Mouse (Mus musculus) testis, postnatal 14 days (tissue): Measurements from ENCODE around the gene Cyp2a5.
"Not testable (repeated sequence)": the region's sequence is repeated elsewhere in the genome, so short reads cannot be mapped to it uniquely, and the experiment has no call there.

Experiments
- DNase-seq: peaks from one replicate; pipeline ENCODE4 v3.0.0; 2021; ENCODE audit warnings: low spot score

Gene Cyp2a5

DNA sequence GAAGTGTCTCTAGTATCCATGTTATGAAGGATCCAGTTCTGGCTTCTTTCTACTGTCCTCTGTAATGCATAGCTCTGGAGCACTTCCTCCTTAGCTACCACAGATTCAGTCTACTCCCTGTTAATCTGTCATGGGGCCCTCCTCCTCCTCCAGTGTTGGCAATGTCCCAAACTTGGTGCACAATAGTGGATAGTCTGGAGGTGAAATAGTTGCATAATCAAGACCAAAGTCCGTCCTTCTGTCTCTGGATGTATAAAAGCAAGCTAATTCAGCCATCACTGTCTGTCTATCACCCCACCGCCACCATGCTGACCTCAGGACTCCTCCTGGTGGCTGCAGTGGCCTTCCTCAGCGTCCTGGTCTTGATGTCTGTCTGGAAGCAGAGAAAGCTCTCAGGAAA, at the start of gene Cyp2a5:
Gene Cyp2a5, plus strand, starts transcription at position 247 of the 400 bp plus-strand sequence.
- not testable (repeated sequence) for DNase-seq

DNA sequence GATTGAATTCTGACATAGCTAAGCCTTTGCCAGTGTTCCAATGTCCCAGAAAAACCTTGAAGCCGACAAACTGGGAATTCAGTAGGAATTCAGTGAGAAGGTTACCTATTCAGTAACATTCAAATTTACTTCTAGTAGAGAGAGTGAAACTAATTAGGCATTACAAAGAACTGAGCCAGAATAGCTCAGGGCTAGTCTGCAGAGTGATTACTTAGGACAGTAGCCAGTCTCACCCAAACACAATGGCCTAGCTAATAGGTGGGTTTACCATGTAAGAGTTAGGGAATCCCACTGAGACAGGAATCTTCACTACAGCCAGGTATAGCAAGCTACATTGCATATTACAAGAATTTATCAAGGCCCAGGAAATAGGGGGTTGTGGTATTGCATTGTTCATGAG, 49.1 kb upstream of the Cyp2a5 start:
- not testable (repeated sequence) for DNase-seq

GRCm38 (mm10) chr7:26789984-26790383, 45.1 kb upstream of the Cyp2a5 start:
- no peak for DNase-seq

DNA sequence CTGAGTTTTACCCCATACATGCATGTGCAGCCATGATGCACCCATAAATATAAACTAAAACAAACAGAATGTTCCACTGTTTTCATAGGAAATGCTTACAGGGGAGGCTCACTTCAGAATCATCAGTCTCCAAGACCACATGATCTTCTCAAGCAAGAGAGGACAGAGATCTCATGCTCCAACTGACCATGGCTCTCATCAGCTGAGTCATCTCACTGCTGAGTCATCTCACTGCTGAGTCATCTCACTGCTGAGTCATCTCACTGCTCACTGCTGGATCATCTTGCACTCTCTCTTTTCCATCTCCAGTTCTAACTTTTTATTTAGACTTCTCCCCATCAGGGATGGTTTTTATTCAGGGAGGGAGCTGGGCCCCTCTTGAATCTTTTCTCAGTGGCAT, 35.0 kb upstream of the Cyp2a5 start:
- no peak for DNase-seq

GRCm38 (mm10) chr7:26800996-26801395, 34.1 kb upstream of the Cyp2a5 start:
- no peak for DNase-seq

DNA sequence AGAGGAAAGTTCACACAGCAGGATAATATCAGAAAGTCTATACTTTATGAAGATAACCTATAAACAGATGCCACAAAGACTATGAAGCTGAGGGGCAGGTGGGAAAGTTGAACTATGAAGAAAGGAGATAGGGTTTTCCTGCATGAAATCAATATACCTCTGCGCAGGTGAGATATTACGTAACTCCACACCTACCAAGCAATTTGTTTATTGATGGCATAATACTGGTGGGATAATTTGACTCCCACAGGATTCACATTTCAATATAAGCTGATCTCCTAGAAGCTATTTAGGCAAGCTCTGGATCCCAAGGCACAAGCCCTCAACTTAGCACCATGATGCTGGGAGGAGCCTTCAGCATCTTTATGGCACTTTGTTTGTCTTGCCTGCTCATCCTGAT, 26.5 kb upstream of the Cyp2a5 start, which contains the start of gene Cyp2g1:
Gene Cyp2g1, plus strand, starts transcription at position 301 of the 400 bp plus-strand sequence.
- DNase-seq = no peak

- not testable (repeated sequence) for DNase-seq
Measured at GRCm38 (mm10) chr7:26831556-26832292, 3.4 kb upstream of the Cyp2a5 start.

DNA sequence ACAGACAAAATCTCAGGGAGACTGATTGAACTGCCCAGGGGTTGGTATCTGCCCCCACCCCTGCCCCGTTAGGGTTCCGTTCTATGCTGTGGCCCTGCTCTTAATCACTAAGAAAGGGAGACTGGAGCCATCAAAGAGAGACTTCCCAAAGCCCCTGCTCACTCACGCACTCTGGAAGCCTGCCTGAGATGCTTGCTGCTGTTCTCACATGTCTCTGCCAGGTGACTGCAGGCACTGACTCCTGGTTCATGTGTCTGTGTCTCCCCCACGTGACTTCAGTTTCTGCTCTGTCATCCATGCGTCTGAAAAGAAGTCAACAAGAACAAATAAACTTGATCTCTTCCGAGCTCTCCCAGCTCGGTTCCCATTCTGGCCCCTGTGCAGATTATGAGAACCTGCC, 2.4 kb upstream of the Cyp2a5 start:
- DNase-seq = not testable (repeated sequence)

- DNase-seq = not testable (repeated sequence)
Measured at GRCm38 (mm10) chr7:26843400-26843799, 8.3 kb downstream of the Cyp2a5 start.

DNA sequence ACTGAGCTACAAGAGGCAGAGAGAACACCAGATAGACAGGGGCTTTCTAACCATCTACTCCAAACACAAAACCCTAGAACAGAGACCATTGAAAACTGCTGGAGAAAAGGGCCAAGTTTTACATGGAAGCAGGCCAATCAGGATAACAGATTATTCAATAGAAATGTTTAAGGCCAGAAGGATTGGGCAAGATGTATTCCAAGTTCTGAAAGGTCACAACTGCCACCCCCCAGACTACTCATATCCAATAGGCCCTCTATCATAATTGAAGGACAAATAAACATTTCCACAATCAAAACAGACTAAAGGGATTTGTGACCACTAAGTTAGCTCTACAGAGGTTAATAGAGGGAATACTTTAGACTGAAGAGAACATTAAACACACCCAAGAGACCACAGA, 15.0 kb downstream of the Cyp2a5 start:
- DNase-seq = not testable (repeated sequence)

DNA sequence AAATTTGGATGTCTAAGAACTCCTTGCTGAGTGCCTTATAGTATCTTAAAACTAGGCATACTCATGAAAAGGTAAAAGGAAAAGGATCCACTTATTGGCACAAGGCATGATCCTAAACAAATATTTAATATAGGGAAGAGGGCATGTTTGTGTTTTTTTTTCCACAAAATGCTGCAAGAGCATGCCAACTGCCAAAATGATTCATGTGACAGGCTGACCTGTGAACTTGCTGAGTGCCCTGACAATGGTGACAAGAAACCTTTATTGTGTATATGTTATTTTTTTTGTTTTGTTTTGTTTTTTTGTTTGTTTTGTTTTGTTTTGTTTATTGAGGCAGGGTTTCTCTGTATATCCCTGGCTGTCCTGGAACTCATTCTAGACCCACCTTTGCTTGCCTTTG, 43.5 kb downstream of the Cyp2a5 start:
- not testable (repeated sequence) for DNase-seq

DNA sequence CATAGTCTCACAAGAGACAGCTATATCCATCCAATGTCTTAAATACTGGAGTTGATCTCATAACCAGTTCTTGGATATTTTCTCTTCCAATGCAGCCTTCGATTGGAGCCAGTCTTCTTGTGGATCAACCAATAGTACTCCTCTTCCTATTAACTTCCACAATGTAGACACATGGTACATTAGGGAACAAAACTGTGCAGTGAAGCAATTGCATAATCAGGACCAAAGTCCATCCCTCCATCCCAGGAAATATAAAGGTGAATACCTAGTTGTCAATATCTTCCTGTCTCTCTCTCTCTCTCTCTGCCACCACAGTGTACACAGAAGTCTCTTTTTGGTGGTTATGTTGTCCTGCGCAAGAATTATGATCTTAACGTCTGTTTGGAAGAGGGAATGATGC, 45.5 kb downstream of the Cyp2a5 start:
- DNase-seq = not testable (repeated sequence)
